Mouse (Mus musculus) liver, adult 2 months (tissue): Measurements from ENCODE around the gene Slc28a3. TPM values are rescaled to one million over a fixed set of nuclear protein-coding genes. Genes with fewer than 3 reads are reported as not detected.

Experiments
- DNase-seq: peaks from one replicate; pipeline ENCODE4 v3.0.0-alpha.2; 2011; ENCODE audit warnings: low read depth, low spot score; ENCODE audit errors: extremely low read depth
- H3K27ac ChIP-seq: fragments of 200-500 bp; replicated peaks from 2 replicates; pipeline ENCODE4 v1.5.1; 2012; ENCODE audit warnings: low read depth, mild to moderate bottlenecking, control low read depth, inconsistent platforms, low read length; ENCODE audit not compliant: insufficient read depth
- H3K27me3 ChIP-seq: fragments of 200-500 bp; 2 replicates; pipeline ENCODE4 v1.6.1; 2012; ENCODE audit warnings: mild to moderate bottlenecking, moderate library complexity, low read length, inconsistent platforms; ENCODE audit not compliant: control insufficient read depth, insufficient read depth
- H3K36me3 ChIP-seq: fragments of 200-500 bp; 2 replicates; pipeline ENCODE4 v1.6.1; 2012; ENCODE audit warnings: low read length, inconsistent platforms; ENCODE audit not compliant: control insufficient read depth, insufficient read depth
- H3K4me1 ChIP-seq: fragments of 200-500 bp; 2 replicates; pipeline ENCODE4 v1.6.1; 2011; ENCODE audit warnings: low read length; ENCODE audit not compliant: control insufficient read depth, insufficient read depth
- H3K4me3 ChIP-seq: fragments of 200-500 bp; 2 replicates; pipeline ENCODE4 v1.5.1; 2011; ENCODE audit warnings: low read depth, mild to moderate bottlenecking, control low read depth, low read length, moderate library complexity; ENCODE audit not compliant: insufficient read depth
- H3K79me2 ChIP-seq: fragments of 200-500 bp; 2 replicates; pipeline ENCODE4 v1.6.1; 2012; ENCODE audit warnings: inconsistent platforms, mild to moderate bottlenecking, low read length, moderate library complexity; ENCODE audit not compliant: control insufficient read depth, insufficient read depth
- H3K9ac ChIP-seq: fragments of 200-500 bp; 2 replicates; pipeline ENCODE4 v1.6.1; 2012; ENCODE audit warnings: low read depth, mild to moderate bottlenecking, control low read depth, inconsistent platforms, low read length
- CTCF ChIP-seq: fragments of 200-500 bp; IDR thresholded peaks from 2 replicates; pipeline ENCODE4 v1.5.1; 2011; ENCODE audit warnings: low read depth, low read length, control low read depth
- POLR2A ChIP-seq: fragments of 200-500 bp; IDR thresholded peaks from 2 replicates; pipeline ENCODE4 v1.6.1; 2011; ENCODE audit warnings: low read length, control low read depth; ENCODE audit not compliant: insufficient read depth; ENCODE audit errors: extremely low read depth
- WGBS: fragments of 180-500 bp; shearing (Covaris S2); methylation state at CpG from one replicate; pipeline ENCODE4 v1.1.7; 2018; 5-methylcytosine and 5-hydroxymethylcytosine counted together
- polyA plus RNA-seq: library from polyadenylated mRNA; depleted of rRNA; stranded (reverse); fragments of >200 nt; gene quantifications from 2 replicates; pipeline ENCODE4 v1.2.3, GENCODE M21; 2012
- total RNA-seq: library from RNA; depleted of rRNA; stranded (reverse); fragments of >200 nt; gene quantifications from 2 replicates; pipeline ENCODE4 v1.2.3, GENCODE M21; 2014

The Slc28a3 gene
- total and polyA plus RNA-seq, 2 experiments, result not detected

DNA sequence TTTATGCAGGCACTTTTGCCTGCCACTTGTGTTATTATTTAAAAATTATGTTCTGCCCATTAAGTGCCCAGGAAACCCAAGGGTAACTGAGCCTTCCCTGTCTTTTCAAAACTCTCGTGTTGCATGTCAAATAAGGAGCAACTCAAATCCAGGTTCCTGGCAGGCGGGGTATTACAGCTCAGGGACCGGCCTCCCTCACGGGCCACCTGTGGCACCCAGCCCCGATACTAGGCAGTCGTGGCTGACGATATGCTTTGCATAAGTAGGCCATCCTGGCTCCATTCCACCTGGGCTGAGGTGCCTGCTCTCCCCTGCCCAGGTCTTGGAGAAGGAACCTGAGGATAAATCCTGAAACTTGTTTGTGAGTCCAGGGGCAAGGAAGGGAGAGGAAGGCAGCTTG lies 618 bp downstream of the Slc28a3 start:
- no peak for DNase-seq
- Histone ChIP-seq H3K36me3 (no peaks in the 10 kb centered on the region), H3K27me3 (0 out of 2 replicates have a peak, but pooled peaks cover 3% of the 10 kb centered on the region), H3K9ac (no peak overlapping the region), H3K4me3 (no peak overlapping the region), H3K4me1 (no peaks in the 10 kb centered on the region), H3K27ac (no peak overlapping the region), H3K79me2 (no peaks in the 10 kb centered on the region)
- TF ChIP-seq POLR2A, result no peak
- TF ChIP-seq CTCF, result no peak
- WGBS, result 33% methylated on average over 7 of the region's 7 CpGs

GRCm38 (mm10) chr13:58601201-58601855 lies 9.3 kb downstream of the Slc28a3 start:
- peaks cover 3% of the 10 kb centered on the region; the same call in 1 of the 2 replicates for H3K4me1 ChIP-seq
- no peaks in the 10 kb centered on the region for H3K79me2 ChIP-seq
- no peak overlapping the region for H3K9ac ChIP-seq
- TF ChIP-seq CTCF (no peak), POLR2A (no peak)
- H3K27ac ChIP-seq, result no peak overlapping the region
- 47% methylated on average over 10 of the region's 10 CpGs for WGBS
- no peaks in the 10 kb centered on the region for H3K27me3 ChIP-seq
- no peaks in the 10 kb centered on the region for H3K36me3 ChIP-seq
- DNase-seq, result peak; percentile 32
- no peak overlapping the region for H3K4me3 ChIP-seq

GRCm38 (mm10) chr13:58598578-58598977 lies 12.1 kb downstream of the Slc28a3 start:
- Histone ChIP-seq H3K27ac (no peak overlapping the region), H3K9ac (no peak overlapping the region), H3K4me1 (peaks cover 3% of the 10 kb centered on the region; the same call in 1 of the 2 replicates), H3K79me2 (no peaks in the 10 kb centered on the region), H3K4me3 (no peak overlapping the region), H3K36me3 (no peaks in the 10 kb centered on the region), H3K27me3 (no peaks in the 10 kb centered on the region)
- TF ChIP-seq POLR2A (no peak), CTCF (no peak)
- peak; percentile 52 for DNase-seq
- 30% methylated on average over 4 of the region's 4 CpGs for WGBS

GRCm38 (mm10) chr13:58593129-58593528 lies 17.5 kb downstream of the Slc28a3 start:
- H3K9ac ChIP-seq, result no peak overlapping the region
- DNase-seq, result peak; percentile 51
- no peak overlapping the region for H3K27ac ChIP-seq
- no peaks in the 10 kb centered on the region for H3K36me3 ChIP-seq
- TF ChIP-seq CTCF (peak; percentile 31), POLR2A (no peak)
- WGBS, result 37% methylated on average over 7 of the region's 7 CpGs
- H3K4me1 ChIP-seq, result no peaks in the 10 kb centered on the region
- H3K27me3 ChIP-seq, result no peaks in the 10 kb centered on the region
- H3K79me2 ChIP-seq, result no peaks in the 10 kb centered on the region
- no peak overlapping the region for H3K4me3 ChIP-seq

- Histone ChIP-seq H3K4me3 (no peak overlapping the region), H3K4me1 (no peaks in the 10 kb centered on the region), H3K27me3 (no peaks in the 10 kb centered on the region), H3K36me3 (no peaks in the 10 kb centered on the region), H3K79me2 (no peaks in the 10 kb centered on the region), H3K27ac (no peak overlapping the region), H3K9ac (no peak overlapping the region)
- TF ChIP-seq POLR2A (no peak), CTCF (no peak)
- 84% methylated on average over 7 of the region's 7 CpGs for WGBS
- DNase-seq, result no peak
Observed at GRCm38 (mm10) chr13:58591912-58592311, 18.8 kb downstream of the Slc28a3 start.

DNA sequence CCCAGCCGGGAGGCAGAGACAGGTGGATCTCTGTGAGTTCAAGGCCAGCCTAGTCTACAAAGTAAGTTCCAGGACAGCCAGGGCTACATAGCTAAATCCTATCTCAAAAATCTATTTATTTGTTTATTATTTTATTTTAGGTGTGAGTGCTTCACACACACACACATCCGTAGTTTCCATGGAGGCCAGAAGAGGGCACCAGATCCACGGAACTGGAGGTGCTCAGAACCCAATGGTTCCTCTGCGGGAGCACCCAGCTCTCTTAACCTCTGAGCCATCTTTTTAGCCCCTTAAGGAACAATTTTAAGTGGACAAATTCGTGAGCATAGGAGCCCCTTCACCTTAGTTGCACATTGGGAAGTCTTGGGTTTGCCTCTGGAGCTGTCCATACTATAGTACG lies 20.0 kb downstream of the Slc28a3 start:
- Histone ChIP-seq H3K36me3 (no peaks in the 10 kb centered on the region), H3K9ac (no peak overlapping the region), H3K4me1 (no peaks in the 10 kb centered on the region), H3K4me3 (no peak overlapping the region), H3K27me3 (no peaks in the 10 kb centered on the region), H3K27ac (no peak overlapping the region), H3K79me2 (no peaks in the 10 kb centered on the region)
- 41% methylated on average over 6 of the region's 6 CpGs for WGBS
- TF ChIP-seq POLR2A (no peak), CTCF (peak; percentile 68)
- peak; percentile 10 for DNase-seq
